Mouse (Mus musculus) liver, adult (tissue): Measurements from ENCODE around the gene Adamts9.

Source experiments
- GATA4 ChIP-seq: IDR thresholded peaks from 2 replicates; pipeline ENCODE4 v1.6.1; 2014; ENCODE audit warnings: mild to moderate bottlenecking, low read length; ENCODE audit not compliant: insufficient replicate concordance

Adamts9 gene

DNA sequence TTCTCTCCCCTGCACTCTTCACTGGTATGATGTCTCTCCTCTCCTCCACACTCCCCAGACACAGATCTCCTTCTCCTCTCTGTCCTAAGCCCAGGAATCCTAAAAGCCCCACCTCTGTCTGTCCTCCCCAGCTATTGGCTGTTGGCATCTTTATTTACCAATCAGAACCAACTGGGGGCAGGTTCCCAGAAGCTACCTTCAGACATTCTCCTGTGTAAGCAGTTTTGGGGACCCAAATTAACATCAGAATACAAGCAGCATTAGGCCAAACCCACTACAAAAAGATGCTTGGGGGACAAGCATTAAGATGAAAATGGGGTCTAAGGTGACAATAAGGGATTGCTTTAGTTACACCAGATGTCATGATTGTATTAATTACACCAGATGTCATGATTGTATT, 183.7 kb downstream of the Adamts9 start:
- no peak for TF ChIP-seq GATA4

DNA sequence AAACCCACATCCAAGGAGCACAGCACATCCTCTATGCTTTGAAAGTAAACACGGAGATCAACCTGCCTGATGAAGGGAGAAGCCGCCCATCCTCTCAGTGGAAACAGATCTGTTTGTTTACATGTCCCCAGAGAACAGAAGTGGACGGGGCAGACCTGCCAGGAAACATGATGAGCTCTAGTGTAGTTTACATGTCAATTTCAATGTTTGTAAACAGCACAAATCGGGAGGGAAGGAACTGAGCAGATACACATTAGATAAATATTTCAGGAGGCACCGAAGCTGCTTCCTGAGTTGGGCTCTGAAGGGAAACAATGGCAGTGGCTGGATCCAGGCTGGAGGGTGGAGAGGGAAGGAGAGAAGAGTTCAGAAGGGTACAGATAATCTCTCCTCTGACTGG, 187.5 kb downstream of the Adamts9 start:
- TF ChIP-seq GATA4: no peak

DNA sequence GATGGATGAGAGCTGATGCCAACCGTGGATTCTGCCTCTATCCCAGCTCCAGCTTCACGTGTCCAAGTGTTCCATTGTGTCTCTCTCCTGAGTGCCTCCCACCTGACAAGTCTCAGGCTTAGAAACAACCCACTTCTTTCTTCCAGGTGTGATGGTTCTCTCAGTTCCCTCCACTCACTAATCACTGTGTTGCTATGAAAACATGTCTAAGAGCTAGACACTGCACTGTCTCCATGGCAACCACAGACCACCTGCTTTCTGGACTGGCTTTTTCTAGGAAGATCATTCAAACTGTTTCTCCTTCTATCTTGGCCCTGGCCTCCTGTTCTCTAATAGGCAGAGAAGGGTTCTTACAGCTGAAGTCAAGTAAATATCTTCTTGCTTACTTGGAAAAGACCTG, 190.6 kb downstream of the Adamts9 start:
- TF ChIP-seq GATA4: no peak

DNA sequence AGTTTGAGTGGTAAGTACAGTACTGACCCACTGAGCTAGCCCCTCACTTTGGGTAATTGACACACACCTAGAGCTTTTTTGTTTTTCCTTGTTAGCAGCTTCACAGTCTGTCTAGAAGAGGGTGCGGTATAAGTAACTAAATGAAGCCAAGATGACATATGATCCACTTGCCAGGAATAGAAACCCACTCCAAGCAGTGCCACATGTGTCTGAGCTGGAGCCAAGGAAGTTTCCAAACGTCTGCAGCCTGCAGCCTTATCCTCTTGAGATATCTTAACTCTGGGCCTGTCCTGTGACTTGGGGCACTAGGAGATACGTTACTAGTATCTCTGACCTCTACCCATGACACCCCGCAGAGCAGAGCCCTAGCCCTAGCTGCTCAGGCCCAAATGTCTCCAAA, 193.9 kb downstream of the Adamts9 start:
- TF ChIP-seq GATA4: no peak

DNA sequence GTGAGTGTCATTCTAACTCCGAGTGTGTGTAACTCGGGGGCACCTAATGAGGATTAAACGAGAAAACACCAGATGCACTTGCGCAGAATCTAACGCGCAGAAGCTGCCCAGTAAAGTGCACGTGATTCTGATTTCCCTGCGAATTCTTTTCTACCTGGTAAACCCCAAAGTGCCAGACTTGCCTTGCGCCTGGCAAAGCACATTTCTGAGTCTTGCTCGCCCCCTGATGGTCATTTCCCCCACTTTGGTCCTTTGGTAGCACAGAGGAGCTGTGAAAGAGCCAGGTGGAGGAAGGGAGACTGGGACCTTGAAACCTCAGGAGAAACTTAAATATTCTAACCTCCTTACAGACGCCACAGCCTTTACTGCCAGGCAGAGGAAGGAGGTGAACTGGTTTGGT, 199.7 kb downstream of the Adamts9 start:
- no peak for TF ChIP-seq GATA4

DNA sequence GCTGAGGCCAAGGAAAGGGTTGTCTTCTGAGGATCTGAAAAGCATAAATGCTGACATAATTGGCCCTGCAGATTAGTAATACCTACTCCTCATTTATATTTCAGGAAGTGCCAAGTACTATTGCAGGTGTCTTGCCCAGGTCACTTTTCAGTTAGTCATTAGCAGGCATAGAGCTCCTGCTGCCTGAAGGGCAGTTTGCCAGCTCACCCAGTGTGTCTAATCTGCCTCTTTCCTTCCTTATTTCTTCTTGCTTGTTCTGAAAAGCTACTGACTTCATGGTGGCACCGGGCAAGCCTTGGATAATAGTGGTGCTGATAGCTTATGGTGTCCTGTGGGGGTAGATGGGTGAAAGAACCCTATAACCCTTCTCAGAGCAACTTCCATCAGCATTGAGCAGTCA, 206.2 kb downstream of the Adamts9 start:
- no peak for TF ChIP-seq GATA4

DNA sequence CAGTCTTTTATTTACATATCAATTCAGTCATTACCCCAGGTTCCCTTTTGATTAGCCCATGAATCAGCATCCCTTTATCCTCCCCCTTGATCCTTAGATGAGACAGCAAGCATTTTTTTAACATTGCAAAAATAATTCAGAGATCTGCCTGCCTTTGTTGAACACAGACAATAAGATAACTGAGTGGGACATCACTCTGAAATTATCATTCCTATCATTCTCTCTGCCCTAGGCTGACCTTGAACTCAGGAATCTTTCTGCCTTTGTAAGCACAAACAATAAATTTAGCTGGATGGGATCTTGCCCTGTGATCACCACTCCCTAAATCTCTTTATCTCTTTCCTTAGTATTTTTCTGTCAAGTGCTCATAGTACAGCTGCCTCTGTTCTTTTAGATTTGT, 209.6 kb downstream of the Adamts9 start:
- no peak for TF ChIP-seq GATA4

DNA sequence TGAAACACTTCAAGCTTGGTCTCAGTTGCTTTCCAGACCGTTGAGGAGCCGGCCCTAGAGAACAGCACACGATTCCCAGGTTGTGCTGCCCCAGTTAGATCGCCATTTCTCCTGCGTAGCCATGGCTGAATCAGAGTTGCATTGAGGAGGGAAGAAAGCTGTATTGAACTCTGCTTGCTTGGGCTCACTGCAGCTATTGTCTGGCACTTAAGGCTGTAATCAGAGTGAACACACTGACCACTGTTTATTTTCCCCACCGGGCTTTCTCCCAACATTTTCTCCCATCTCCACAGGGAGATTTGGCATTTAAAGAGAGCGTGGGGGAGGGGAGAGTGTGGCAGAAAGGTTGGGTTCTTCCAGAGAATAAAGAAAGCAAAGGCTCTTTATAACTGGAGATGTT, 214.8 kb downstream of the Adamts9 start:
- TF ChIP-seq GATA4: no peak

DNA sequence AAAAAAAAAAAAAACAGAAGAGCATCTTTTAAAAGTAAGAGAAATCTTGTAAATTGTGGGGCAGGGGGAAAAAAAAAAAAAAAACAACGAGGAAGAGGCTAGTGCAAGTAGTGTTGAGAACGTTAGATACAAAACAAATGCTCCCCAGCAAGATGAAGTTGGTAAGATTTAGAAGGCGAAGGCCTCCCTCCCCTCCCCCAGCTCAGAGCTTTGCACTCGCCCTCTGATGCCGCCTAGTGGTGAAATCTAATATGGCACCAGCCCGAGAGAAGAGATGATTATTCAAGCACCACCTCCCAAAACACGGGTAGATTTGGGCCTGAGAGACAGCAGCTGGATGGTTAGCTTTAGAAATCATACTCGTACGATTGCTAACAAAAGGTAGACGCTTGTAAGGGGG, 215.2 kb downstream of the Adamts9 start:
- TF ChIP-seq GATA4: no peak

DNA sequence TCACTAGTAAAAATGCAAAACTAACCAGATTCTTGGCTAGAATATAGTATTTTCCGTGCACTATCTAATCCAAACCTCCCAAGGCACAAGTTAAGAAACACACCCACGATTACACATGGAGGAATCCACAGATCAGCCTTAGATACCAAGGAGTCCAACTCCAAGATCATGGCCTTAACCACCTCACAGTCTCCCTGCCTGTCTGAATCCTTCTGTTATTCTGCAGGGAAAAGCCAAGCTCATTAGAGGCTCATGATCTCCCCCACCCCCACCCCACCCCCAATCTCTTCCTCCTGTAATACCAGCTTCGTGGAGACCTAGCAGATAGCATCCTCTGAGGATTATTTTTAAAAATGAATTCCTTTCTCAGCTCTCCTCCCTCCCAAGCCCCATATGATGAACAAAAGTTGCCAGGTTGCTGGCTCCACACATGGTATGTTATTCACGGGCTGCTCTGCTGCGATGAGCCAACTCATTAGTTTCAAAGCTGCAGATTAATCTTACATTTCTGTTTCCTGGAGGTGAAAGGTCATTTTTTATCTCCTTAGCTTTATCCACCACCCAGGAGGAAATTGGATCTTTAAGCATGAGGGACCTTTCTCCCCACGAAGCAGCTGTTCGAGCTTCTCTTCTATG, 215.8 kb downstream of the Adamts9 start:
- TF ChIP-seq GATA4: no peak

DNA sequence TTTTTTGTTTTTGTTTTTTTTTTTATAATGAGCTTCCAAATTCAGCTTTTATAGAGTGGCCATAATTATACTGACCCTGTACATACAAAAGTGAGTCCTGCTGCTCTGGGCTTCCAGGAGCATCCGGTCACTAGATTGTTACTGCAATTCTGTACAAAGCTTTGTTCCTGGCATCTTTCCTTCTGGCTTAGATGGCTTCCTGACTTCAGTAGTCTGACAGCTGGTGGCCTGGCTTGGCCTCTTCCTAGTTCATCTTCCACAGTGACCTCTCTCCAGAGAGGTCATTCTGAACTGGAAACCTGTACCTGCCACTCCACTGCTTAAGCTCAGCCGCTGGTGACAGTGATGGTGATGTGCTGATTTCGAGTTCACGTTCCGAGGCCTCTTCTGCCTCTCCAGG, 217.2 kb downstream of the Adamts9 start:
- no peak for TF ChIP-seq GATA4

DNA sequence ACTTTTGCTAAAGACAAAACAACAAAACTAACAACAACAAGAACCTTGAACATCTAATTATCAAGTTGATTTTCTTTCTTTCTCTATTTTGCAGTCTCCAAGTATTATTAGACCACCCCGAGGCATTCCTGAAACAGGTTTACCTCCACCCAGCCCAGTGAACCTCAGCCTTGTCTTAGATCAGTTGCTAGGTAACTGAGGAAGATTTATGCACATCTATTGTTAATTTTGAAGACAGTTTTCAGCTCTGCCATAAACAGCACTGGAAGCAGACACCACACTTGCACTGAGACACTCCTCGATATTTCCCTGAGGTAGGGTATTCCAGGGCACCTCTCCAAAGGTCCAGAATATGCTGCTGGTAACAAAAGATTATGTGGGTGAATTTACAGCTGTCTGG, 218.9 kb downstream of the Adamts9 start:
- TF ChIP-seq GATA4: no peak
